Mouse (Mus musculus) forebrain, embryonic 12.5 days (tissue): ENCODE data around the gene Cars. TPM values are rescaled to one million over a fixed set of nuclear protein-coding genes. Genes with fewer than 3 reads are reported as not detected.
"Not testable (repeated sequence)": the region's sequence is repeated elsewhere in the genome, so short reads cannot be mapped to it uniquely, and the experiment has no call there.

Source experiments
- ATAC-seq: fragments of 200-750 bp; cut with Nextera tagmentation; 2 replicates; pipeline ENCODE4 v1.8.0; 2017; ENCODE audit warnings: moderate TSS enrichment; ENCODE audit not compliant: low FRiP score
- H3K27ac ChIP-seq: fragments of 300-500 bp; sonication (generic); 2 replicates; pipeline ENCODE4 v1.5.1; 2016; ENCODE audit warnings: mild to moderate bottlenecking
- H3K27me3 ChIP-seq: fragments of 300-500 bp; sonication (generic); 2 replicates; pipeline ENCODE4 v1.6.1; 2016; ENCODE audit warnings: mild to moderate bottlenecking
- H3K36me3 ChIP-seq: fragments of 300-500 bp; sonication (generic); replicated peaks from 2 replicates; pipeline ENCODE4 v1.6.1; 2016; ENCODE audit warnings: mild to moderate bottlenecking
- H3K4me1 ChIP-seq: fragments of 300-500 bp; sonication (generic); 2 replicates; pipeline ENCODE4 v1.6.1; 2016
- H3K4me2 ChIP-seq: fragments of 300-500 bp; sonication (generic); 2 replicates; pipeline ENCODE4 v1.6.1; 2016; ENCODE audit warnings: mild to moderate bottlenecking, moderate library complexity
- H3K4me3 ChIP-seq: fragments of 300-500 bp; sonication (generic); replicated peaks from 2 replicates; pipeline ENCODE4 v1.5.1; 2016; ENCODE audit warnings: mild to moderate bottlenecking
- H3K9ac ChIP-seq: fragments of 300-500 bp; sonication (generic); 2 replicates; pipeline ENCODE4 v1.6.1; 2016; ENCODE audit warnings: mild to moderate bottlenecking
- H3K9me3 ChIP-seq: fragments of 300-500 bp; sonication (generic); 2 replicates; pipeline ENCODE4 v1.6.1; 2016
- WGBS: fragments of 180-500 bp; shearing (Covaris S2); methylation state at CpG from one replicate; pipeline ENCODE4 v1.1.7; 2016; 5-methylcytosine and 5-hydroxymethylcytosine counted together
- polyA plus RNA-seq: library from polyadenylated mRNA; unstranded; fragments of >200 nt; fragmentation: Nextera tagmentation; extraction: Ambion mirVana; gene quantifications from 2 replicates; pipeline ENCODE4 v1.2.1, GENCODE M21; 2016

Gene Cars
- polyA plus RNA-seq, result 69.0 and 74.3 TPM in 2 replicates

DNA sequence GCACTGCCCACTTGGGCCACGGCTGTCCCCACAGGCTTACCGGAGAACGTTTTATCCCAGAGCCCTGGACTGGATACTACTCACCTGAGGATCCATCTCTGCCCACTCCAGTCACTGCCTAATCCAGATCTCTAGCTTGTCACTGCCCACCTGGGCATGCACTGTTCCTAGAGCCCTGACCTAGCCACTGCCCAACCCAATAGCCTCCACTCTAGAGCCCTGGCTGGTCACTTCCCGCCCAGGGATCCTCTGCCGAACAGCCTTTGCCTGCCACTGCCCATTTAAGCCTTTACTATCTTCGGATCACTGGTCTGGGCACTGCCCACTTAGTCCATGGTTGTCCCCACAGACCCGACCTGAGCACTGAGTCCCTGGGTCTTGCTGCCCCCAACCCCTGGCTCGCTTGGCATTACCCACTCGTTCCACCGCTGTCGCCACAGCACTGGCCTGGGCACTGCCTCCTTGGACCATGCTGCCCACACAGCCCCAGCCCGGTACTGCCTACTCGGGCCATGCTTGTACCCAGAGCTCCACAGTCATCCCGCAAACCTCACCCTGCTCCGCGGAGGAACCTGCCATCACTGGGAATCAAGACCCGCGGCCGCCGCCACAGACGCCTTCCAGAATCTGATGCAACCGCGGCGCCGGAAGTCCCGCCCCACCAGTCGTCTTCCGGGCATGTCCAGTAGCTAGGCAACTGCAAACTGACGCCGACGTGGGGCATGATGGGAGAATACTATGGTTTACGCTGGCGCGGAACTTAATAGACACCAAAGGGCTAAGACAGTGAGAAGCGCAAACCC lies at the start of gene Cars:
TSS of gene Cars (minus strand) at position 663 of the 803 bp plus-strand sequence.
- Histone ChIP-seq H3K9me3 (no peaks in the 10 kb centered on the region), H3K9ac (peak within 1 kb of the TSS; percentile 92), H3K4me1 (peaks cover 27% of the 10 kb centered on the region), H3K4me3 (peak within 1 kb of the TSS; percentile 88), H3K36me3 (no peaks in the 10 kb centered on the region; the same call in 1 of the 2 replicates), H3K27me3 (no peaks in the 10 kb centered on the region), H3K4me2 (peak within 1 kb of the TSS; percentile 97), H3K27ac (peak within 1 kb of the TSS; percentile 66; the same call in 1 of the 2 replicates)
- WGBS, result 1% methylated on average over 35 of the region's 35 CpGs
- ATAC-seq, result peak; percentile 98

DNA sequence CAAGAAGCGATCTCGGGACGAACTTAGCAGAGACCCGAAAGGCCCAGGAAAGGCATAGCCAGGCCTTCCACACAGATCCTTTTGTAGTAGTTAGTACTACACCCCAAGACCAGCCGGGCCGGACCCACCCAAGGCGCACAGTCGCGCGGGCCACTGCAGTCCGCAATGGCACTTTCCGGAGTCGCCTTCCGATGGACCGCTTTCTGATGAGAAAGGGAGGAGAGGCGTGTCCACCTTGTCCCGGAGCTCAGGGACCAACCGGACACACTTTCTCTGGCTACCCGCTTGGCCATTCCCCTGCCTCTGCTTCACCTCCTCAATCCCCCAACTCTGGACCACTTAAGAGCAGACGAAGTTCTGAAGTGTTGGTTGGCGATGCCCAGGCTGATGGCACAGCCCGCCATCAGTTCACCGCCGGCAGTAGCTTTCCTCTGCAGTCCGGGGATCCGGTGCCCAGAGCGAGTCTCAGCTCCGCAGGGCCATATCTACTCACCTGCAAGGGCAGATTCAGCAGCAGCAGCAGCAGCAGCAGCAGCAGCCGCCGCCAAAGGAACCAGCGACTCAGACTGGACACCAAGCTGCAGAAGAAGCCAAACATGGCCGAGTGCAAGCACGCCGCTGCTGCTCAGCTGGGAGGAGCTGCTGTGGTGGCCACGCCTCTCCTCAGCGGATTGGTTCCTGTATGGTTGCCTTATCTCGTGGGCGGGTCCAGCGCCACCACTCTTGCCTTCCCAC lies 49.3 kb upstream of the Cars start, which contains the start of gene Tnfrsf22:
TSS of gene Tnfrsf22 (minus strand) at position 628 of the 735 bp plus-strand sequence.
- Histone ChIP-seq H3K4me1 (no peaks in the 10 kb centered on the region), H3K4me3 (peak within 1 kb of the TSS; percentile 70), H3K4me2 (peak within 1 kb of the TSS; percentile 87), H3K9me3 (peaks cover 8% of the 10 kb centered on the region; the same call in 1 of the 2 replicates), H3K36me3 (no peaks in the 10 kb centered on the region), H3K27me3 (no peaks in the 10 kb centered on the region), H3K27ac (no peak within 1 kb of the TSS), H3K9ac (peak within 1 kb of the TSS; percentile 77)
- ATAC-seq, result peak; percentile 98
- WGBS, result 4% methylated on average over 39 of the region's 39 CpGs

DNA sequence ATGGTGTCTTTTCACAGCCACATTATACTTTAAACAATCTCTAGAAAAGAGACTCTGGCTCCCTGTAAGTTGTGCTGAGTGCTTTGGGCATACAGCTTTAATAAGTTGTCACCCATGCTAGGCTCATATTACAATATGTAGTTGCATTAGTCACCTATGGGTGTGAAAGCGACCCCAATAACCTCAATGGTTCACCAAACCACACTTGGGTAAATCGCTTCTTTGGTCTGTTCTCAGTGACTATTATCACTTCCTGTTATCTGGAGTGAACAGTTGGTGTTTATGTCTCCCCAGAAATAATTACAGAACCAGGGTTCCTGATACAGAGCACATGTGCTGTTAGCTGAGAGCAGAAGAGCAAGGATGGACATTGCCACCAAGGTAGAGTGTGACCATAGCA lies 44.1 kb upstream of the Cars start:
- H3K4me3 ChIP-seq, H3K4me1 ChIP-seq, H3K27ac ChIP-seq, H3K36me3 ChIP-seq, ATAC-seq, H3K9ac ChIP-seq, H3K27me3 ChIP-seq, H3K9me3 ChIP-seq, H3K4me2 ChIP-seq: not testable (repeated sequence)
- WGBS, result 89% methylated on average over 2 of the region's 2 CpGs

DNA sequence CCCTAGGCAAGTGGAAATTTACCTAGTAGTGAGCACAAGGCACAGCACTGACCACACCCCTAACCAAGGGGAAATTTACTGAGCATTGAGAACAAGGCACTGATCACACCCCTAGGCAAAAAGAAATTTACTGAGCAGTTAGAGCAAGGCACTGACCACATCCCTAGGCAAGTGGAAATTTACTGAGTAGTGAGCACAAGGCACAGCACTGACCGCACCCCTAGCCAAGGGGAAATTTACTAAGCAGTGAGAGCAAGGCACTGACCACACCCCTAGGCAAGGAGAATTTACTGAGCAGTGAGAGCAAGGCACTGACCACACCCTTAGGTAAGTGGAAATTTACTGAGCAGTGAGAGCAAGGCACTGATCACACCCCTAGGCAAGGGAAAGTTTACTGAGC lies 36.8 kb upstream of the Cars start:
- 97% methylated on average over 1 of the region's 1 CpGs for WGBS
- no peak overlapping the region for H3K4me3 ChIP-seq
- no peak for ATAC-seq

DNA sequence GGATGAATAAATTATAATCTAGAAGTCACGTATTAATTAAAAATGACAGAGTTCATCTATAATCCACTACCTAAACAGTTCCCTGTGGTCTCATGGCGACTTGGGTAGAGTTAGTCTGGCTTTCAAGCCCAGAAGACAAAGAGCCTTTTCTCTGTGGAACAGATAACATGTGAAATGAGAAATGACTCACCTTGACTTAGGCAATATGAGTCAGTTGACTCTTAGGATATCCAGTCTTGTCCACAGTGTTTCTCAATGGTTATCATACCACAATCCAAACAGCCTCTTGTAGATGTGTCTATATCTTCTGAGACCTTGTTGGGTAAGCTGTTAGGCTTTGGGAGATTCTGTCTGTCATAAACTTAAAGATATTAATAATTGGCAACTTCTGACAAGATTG lies 31.6 kb upstream of the Cars start:
- Histone ChIP-seq H3K4me1 (no peaks in the 10 kb centered on the region), H3K9me3 (no peaks in the 10 kb centered on the region), H3K36me3 (no peaks in the 10 kb centered on the region), H3K4me3 (no peak overlapping the region), H3K27me3 (no peaks in the 10 kb centered on the region), H3K4me2 (no peak overlapping the region), H3K27ac (no peak overlapping the region), H3K9ac (no peak overlapping the region)
- 73% methylated on average over 2 of the region's 2 CpGs for WGBS
- no peak for ATAC-seq

More for the DNA sequence above, 36.8 kb upstream of the Cars start:
- Histone ChIP-seq H3K4me2 (no peak overlapping the region), H3K9me3 (no peaks in the 10 kb centered on the region), H3K9ac (no peak overlapping the region), H3K27ac (no peak overlapping the region), H3K4me1 (no peaks in the 10 kb centered on the region), H3K27me3 (no peaks in the 10 kb centered on the region), H3K36me3 (no peaks in the 10 kb centered on the region; the same call in 1 of the 2 replicates)

DNA sequence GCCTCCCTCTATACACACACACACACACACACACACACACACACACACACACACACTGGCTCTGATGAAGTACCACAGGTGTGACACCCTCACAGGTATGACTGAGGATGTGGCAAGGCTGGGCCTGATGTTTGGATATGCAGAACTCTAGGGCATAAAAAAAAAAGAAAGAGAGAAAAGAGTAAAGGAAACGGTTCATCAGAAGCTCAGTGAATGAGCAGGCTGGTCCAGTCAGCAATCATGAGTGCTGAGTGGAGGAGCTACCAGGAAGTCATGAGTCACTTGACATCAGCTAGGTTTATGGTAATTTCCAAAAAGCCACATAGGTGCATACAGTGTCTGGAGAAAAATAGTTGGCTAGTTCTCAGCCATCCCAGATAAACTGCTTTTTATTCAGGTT lies 29.6 kb upstream of the Cars start:
- no peaks in the 10 kb centered on the region for H3K4me1 ChIP-seq
- 71% methylated on average over 1 of the region's 1 CpGs for WGBS
- no peak overlapping the region for H3K4me2 ChIP-seq
- no peaks in the 10 kb centered on the region for H3K9me3 ChIP-seq
- ATAC-seq, result no peak
- no peak overlapping the region for H3K4me3 ChIP-seq
- no peaks in the 10 kb centered on the region for H3K36me3 ChIP-seq
- no peak overlapping the region for H3K9ac ChIP-seq
- H3K27me3 ChIP-seq, result no peaks in the 10 kb centered on the region
- no peak overlapping the region for H3K27ac ChIP-seq

DNA sequence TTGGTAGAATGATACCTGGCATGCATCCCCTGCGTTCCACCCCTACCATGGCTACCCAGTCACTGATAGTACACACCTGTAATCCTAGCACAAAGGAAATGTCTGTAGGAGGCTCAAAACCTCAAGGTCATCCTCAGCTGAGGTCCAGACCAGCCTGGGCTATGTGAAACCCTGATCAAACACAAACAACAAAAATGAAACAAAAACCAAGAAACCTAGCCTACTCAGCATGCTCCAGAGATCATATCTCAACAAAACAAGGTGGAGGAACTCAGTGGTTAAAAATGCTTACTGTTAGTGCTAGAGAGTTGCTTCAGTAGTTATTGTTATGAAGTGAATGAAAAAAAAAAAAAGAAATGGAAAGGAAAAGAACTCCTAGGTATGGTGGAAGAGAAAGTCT lies 28.6 kb upstream of the Cars start, which contains the start of gene Tnfrsf26:
TSS of gene Tnfrsf26 (minus strand) at position 183 of the 400 bp plus-strand sequence.
- H3K36me3 ChIP-seq, result no peaks in the 10 kb centered on the region
- no peak within 1 kb of the TSS for H3K9ac ChIP-seq
- no peaks in the 10 kb centered on the region for H3K9me3 ChIP-seq
- H3K27ac ChIP-seq, result no peak within 1 kb of the TSS
- ATAC-seq, result no peak
- no peak within 1 kb of the TSS for H3K4me2 ChIP-seq
- WGBS, result 96% methylated on average over 1 of the region's 1 CpGs
- H3K4me3 ChIP-seq, result no peak within 1 kb of the TSS
- no peaks in the 10 kb centered on the region for H3K4me1 ChIP-seq
- H3K27me3 ChIP-seq, result no peaks in the 10 kb centered on the region

DNA sequence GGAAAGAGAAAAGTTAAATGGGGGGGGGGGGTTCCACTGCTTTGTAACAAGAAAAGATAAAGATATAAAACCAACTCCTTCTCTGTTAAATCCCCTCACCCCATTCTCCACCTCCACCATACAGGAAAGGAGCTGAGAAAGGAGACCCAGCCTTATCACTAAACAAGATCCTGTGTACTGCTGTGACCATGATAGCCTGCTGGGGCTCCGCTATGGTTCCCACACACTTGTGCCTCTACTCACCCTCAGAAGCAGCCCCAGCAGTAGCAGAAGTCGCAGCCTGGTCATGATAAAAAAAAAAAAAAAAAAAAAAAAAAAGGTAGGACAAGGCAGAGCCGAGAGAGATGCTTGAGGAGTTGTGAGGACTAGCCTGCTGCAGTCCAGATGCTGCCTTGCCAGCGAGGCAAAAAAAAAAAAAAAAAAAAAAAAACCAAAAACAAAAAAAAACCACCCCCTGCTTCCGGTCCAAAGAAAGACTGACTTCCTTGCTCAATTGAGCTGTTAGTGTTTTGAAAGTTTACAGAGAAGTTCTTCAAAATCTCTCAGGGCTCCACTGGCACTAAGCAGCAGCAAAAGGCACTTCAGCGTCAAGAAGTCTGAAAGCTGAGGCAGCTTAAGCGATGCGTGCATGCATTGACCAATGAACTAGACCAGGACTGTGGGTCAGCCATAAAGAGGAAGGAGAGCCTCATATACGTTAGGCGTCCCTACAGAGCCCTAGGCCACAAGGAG lies 27.8 kb upstream of the Cars start:
- H3K4me2 ChIP-seq, result no peak overlapping the region
- no peak overlapping the region for H3K27ac ChIP-seq
- ATAC-seq, result no peak
- no peak overlapping the region for H3K4me3 ChIP-seq
- no peaks in the 10 kb centered on the region for H3K9me3 ChIP-seq
- WGBS, result 57% methylated on average over 10 of the region's 10 CpGs
- no peak overlapping the region for H3K9ac ChIP-seq
- no peaks in the 10 kb centered on the region for H3K36me3 ChIP-seq
- H3K4me1 ChIP-seq, result no peaks in the 10 kb centered on the region
- no peaks in the 10 kb centered on the region for H3K27me3 ChIP-seq

DNA sequence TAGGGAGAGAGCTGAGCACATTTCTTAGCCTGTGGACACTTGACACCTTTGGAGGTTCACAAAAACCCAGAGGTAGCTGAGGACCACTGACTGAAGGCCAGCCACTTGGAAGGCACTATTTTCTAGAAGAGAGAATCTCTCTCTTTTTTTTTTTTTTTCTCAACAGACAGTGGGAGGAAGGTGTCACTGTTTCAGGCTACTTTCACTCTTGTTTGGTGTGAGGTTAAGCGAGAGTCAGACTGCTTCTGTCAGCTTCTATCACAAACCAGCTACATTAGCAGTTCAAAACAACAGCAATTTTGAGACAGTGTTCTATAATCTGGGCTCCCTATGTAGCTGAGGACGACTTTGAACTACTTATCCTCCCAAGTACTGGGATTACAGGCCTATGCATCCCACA lies 26.3 kb upstream of the Cars start:
- WGBS, result 69% methylated on average over 2 of the region's 2 CpGs
- Histone ChIP-seq H3K27ac (no peak overlapping the region), H3K4me3 (no peak overlapping the region), H3K9ac (no peak overlapping the region), H3K4me2 (no peak overlapping the region), H3K4me1 (no peaks in the 10 kb centered on the region), H3K9me3 (no peaks in the 10 kb centered on the region), H3K36me3 (no peaks in the 10 kb centered on the region), H3K27me3 (no peaks in the 10 kb centered on the region)
- ATAC-seq, result no peak

DNA sequence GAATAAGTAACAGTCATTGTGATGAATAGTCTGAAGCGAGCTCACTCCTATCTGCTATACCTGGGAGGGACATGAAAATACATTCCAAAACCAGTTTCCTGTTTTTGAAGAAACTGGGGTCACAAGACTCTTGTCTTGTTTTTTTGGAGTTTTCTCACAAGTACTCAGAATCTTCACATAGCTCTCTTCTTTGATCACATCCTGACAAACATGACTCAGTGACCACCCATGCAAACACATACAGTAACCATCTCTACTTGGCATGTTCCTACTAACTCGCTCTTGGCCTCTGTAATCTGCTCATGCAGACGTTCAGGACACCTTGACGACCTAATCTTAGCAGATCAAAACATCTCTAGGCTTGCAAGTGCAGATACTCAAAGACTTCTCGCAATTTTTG lies 25.3 kb upstream of the Cars start:
- no peak for ATAC-seq
- WGBS, result 75% methylated on average over 5 of the region's 5 CpGs

DNA sequence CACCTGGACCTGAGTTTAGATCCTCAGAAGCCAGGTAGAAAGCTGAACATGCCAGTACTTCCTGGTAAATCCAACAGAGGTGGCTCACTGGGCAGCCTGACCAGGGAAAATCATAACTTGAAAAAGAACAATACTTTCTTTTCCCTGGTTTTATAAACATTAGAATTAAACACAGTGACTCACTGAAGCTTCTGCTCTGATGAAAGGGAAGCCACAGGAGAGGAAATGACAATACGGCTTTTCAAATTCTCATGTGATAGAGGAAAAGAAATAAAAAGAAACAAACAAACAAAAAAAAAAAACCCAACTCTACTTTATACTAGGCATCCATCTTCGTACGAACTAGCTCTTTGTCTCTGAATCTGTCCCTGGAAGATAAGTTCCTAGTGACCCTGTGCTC lies 24.7 kb upstream of the Cars start:
- Histone ChIP-seq H3K4me2 (no peak overlapping the region), H3K27ac (no peak overlapping the region), H3K36me3 (no peaks in the 10 kb centered on the region), H3K9me3 (no peaks in the 10 kb centered on the region), H3K4me1 (no peaks in the 10 kb centered on the region), H3K27me3 (no peaks in the 10 kb centered on the region), H3K9ac (no peak overlapping the region), H3K4me3 (no peak overlapping the region)
- no peak for ATAC-seq
- WGBS, result 87% methylated on average over 3 of the region's 3 CpGs

More for the DNA sequence above, 25.3 kb upstream of the Cars start:
- no peak overlapping the region for H3K9ac ChIP-seq
- no peaks in the 10 kb centered on the region for H3K4me1 ChIP-seq
- H3K4me3 ChIP-seq, result no peak overlapping the region
- no peak overlapping the region for H3K4me2 ChIP-seq
- H3K27ac ChIP-seq, result no peak overlapping the region
- no peaks in the 10 kb centered on the region for H3K27me3 ChIP-seq
- no peaks in the 10 kb centered on the region for H3K9me3 ChIP-seq
- H3K36me3 ChIP-seq, result no peaks in the 10 kb centered on the region

DNA sequence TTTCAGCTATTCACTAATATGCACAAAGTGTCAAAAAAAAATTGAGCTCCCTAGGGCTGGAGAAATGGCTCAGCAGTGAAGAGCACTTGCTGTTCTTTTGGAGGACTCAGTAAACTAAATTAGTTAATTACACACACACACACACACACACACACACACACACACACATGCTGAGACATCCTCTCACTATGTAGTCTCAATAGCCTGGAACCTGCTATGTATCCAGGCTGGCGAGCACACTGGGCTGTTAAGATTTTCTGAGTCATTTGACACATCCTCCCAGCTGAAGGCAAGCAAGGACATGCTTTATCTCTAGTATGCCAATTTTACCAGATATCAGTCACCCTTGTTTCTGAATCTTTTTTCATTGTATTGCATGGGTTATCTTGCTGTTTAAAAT lies 21.1 kb upstream of the Cars start:
- H3K9ac ChIP-seq, result no peak overlapping the region
- H3K4me2 ChIP-seq, result no peak overlapping the region
- no peak for ATAC-seq
- H3K4me3 ChIP-seq, result no peak overlapping the region
- H3K27ac ChIP-seq, result no peak overlapping the region
- 62% methylated on average over 1 of the region's 1 CpGs for WGBS
- no peaks in the 10 kb centered on the region for H3K27me3 ChIP-seq
- H3K4me1 ChIP-seq, result no peaks in the 10 kb centered on the region
- no peaks in the 10 kb centered on the region for H3K9me3 ChIP-seq
- H3K36me3 ChIP-seq, result no peaks in the 10 kb centered on the region
